8 mouse cellular contexts compared by ENCODE assay signal in genomic region chr13:45962776-45963175, GRCm38 (mm10). TPM values are rescaled to one million over a fixed set of nuclear protein-coding genes. Genes with fewer than 3 reads are reported as not detected.
DNase-seq lines count a peak whose midpoint lies in the region; ATAC-seq and TF ChIP-seq lines count a peak whose summit lies in the region.

No protein-coding gene starts in this region.

- DNase-seq in heart, adult 11 months: no peak
- DNase-seq in thymus, postnatal 14 days: no peak
- no peak for DNase-seq in urinary bladder, postnatal 25 days (ENCODE audit: low spot score)
- no peak for DNase-seq in thymus, postnatal 36 days

- no peaks in the 10 kb centered on the region for H3K36me3 ChIP-seq in heart, embryonic 13.5 days
- no peaks in the 10 kb centered on the region for H3K36me3 ChIP-seq in hindbrain, embryonic 12.5 days
- no peaks in the 10 kb centered on the region for H3K36me3 ChIP-seq in midbrain, embryonic 15.5 days (replicated peaks)

- TF ChIP-seq CTCF in bone marrow macrophage, adult 2 months (IDR thresholded peaks at IDR 0.05; ENCODE audit: low read depth, low read length): no peak

- H3K27ac ChIP-seq in heart, embryonic 13.5 days (replicated peaks): peak overlapping the region; percentile 97
- H3K27ac ChIP-seq in bone marrow macrophage, adult 2 months (ENCODE audit: insufficient read depth, low read depth, low read length): no peak overlapping the region
- peak overlapping the region; percentile 96 for H3K27ac ChIP-seq in hindbrain, embryonic 12.5 days
- H3K27ac ChIP-seq in midbrain, embryonic 15.5 days: peak overlapping the region; percentile 97

- no peaks in the 10 kb centered on the region for H3K9me3 ChIP-seq in heart, embryonic 13.5 days
- no peaks in the 10 kb centered on the region for H3K9me3 ChIP-seq in hindbrain, embryonic 12.5 days (replicated peaks)
- no peaks in the 10 kb centered on the region for H3K9me3 ChIP-seq in midbrain, embryonic 15.5 days

- peak overlapping the region; percentile 98 for H3K9ac ChIP-seq in heart, embryonic 13.5 days
- peak overlapping the region; percentile 93 for H3K9ac ChIP-seq in hindbrain, embryonic 12.5 days
- H3K9ac ChIP-seq in midbrain, embryonic 15.5 days: peak overlapping the region; percentile 94

- TF ChIP-seq POLR2A in bone marrow macrophage, adult 2 months (IDR thresholded peaks at IDR 0.05; ENCODE audit: borderline replicate concordance, low read depth, low read length): no peak

- no peak for ATAC-seq in heart, embryonic 13.5 days (ENCODE audit: extremely low read depth, insufficient number of reproducible peaks, low FRiP score, low TSS enrichment)
- ATAC-seq in hindbrain, embryonic 12.5 days (ENCODE audit: low FRiP score): no peak
- no peak for ATAC-seq in midbrain, embryonic 15.5 days (replicated peaks)

- peak overlapping the region; percentile 97 for H3K4me3 ChIP-seq in heart, embryonic 13.5 days
- peak overlapping the region; percentile 97 for H3K4me3 ChIP-seq in bone marrow macrophage, adult 2 months (ENCODE audit: insufficient read depth, low read length)
- peak overlapping the region; percentile 73 for H3K4me3 ChIP-seq in hindbrain, embryonic 12.5 days
- H3K4me3 ChIP-seq in midbrain, embryonic 15.5 days: peak overlapping the region; percentile 78

- peaks cover 57% of the 10 kb centered on the region for H3K4me1 ChIP-seq in heart, embryonic 13.5 days
- peaks cover 14% of the 10 kb centered on the region for H3K4me1 ChIP-seq in bone marrow macrophage, adult 2 months (ENCODE audit: control insufficient read depth, insufficient read depth, low read length)
- H3K4me1 ChIP-seq in hindbrain, embryonic 12.5 days: peaks cover 41% of the 10 kb centered on the region
- peaks cover 54% of the 10 kb centered on the region for H3K4me1 ChIP-seq in midbrain, embryonic 15.5 days

- H3K27me3 ChIP-seq in heart, embryonic 13.5 days (replicated peaks): no peaks in the 10 kb centered on the region
- H3K27me3 ChIP-seq in hindbrain, embryonic 12.5 days: peaks cover 4% of the 10 kb centered on the region; the same call in 1 of the 2 replicates
- no peaks in the 10 kb centered on the region for H3K27me3 ChIP-seq in midbrain, embryonic 15.5 days (replicated peaks)

- WGBS in heart, embryonic 13.5 days: 5% methylated on average over 5 of the region's 5 CpGs
- WGBS in hindbrain, embryonic 12.5 days: 8% methylated on average over 5 of the region's 5 CpGs
- 4% methylated on average over 5 of the region's 5 CpGs for WGBS in midbrain, embryonic 15.5 days

- H3K4me2 ChIP-seq in heart, embryonic 13.5 days: peak overlapping the region; percentile 98
- H3K4me2 ChIP-seq in hindbrain, embryonic 12.5 days (replicated peaks): peak overlapping the region; percentile 84
- peak overlapping the region; percentile 93 for H3K4me2 ChIP-seq in midbrain, embryonic 15.5 days

RNA-seq across cellular contexts. Expression of gene Atxn1, which starts 2.0 kb away (rescaled TPM):
- 5.8 and 7.2 TPM in 2 replicates for polyA plus RNA-seq in heart, embryonic 13.5 days (2015; fragmentation: Nextera tagmentation; extraction: Ambion mirVana)
- polyA plus RNA-seq in bone marrow macrophage, adult 2 months (2012; ENCODE audit: insufficient read depth, insufficient read length, missing spikeins): 23.0 and 24.5 TPM in 2 replicates
- polyA plus RNA-seq in hindbrain, embryonic 12.5 days (2016; fragmentation: Nextera tagmentation; extraction: Ambion mirVana): 5.0 TPM in 2 replicates
- polyA plus RNA-seq in midbrain, embryonic 15.5 days (2015; fragmentation: Nextera tagmentation; extraction: Ambion mirVana): 8.6 and 9.0 TPM in 2 replicates
